Mouse (Mus musculus): ENCODE results near the gene Maml2.

DNA sequence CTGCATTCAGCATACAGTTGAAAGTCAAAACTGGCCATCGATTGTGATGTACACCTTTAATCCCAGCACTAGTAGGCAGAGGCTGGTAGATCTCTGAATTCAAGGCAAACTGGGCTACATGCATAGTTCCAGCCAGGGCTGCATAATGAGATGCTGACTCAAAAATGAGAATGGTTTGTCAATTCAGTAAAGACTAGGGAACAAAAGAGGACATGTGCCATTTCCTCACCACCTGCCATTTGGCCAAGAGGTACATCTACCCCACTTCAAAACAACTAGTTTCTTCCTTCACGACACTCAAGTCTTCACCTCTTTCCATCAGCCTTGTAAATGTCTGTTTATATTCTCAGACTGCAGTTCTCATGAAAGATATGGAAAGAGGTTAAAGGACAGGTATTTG is 39.6 kb upstream of the Maml2 start:
- TF ChIP-seq CTCF (IDR thresholded peaks at IDR 0.05; ENCODE audit: borderline replicate concordance, insufficient read depth, low read depth, low read length), result no peak
- no peak for TF ChIP-seq POLR2A (IDR thresholded peaks at IDR 0.05; ENCODE audit: borderline replicate concordance, insufficient read depth, low read length)
